Mouse (Mus musculus) layer of hippocampus, adult 6 months (tissue): Measurements from ENCODE around the gene Polr3c. TPM values are rescaled to one million over a fixed set of nuclear protein-coding genes. Genes with fewer than 3 reads are reported as not detected.

Experiments used
- long read RNA-seq, 2 experiments: library from polyadenylated mRNA; unstranded; transcript quantifications; one replicate each; pipeline ENCODE4 v2.0.0; 2019 to 2020
- polyA plus RNA-seq: library from polyadenylated mRNA; unstranded; fragments of <200 nt; fragmentation: Nextera tagmentation; gene quantifications from 2 replicates; pipeline ENCODE4 v1.2.3, GENCODE M21; 2021

Polr3c gene
- 18.7 and 19.0 TPM in 2 replicates for polyA plus RNA-seq
- long read RNA-seq, experiment 1, transcript Polr3c-201 (15 exons, 2,390 nt), result major isoform, 21 of 40 reads
- long read RNA-seq, experiment 1, partial matches to known transcripts, result 2 of 40 reads
- long read RNA-seq, experiment 1, other reads (novel, unspliced or antisense), result 15 of 40 reads
- long read RNA-seq, experiment 2, transcript Polr3c-201 (15 exons, 2,390 nt), result major isoform, 85 of 160 reads
- long read RNA-seq, experiment 2, transcript Polr3c-206 (15 exons, 2,406 nt), result minor isoform, 10 of 160 reads
- long read RNA-seq, experiment 2, partial matches to known transcripts, result 4 of 160 reads
- long read RNA-seq, experiment 2, other reads (novel, unspliced or antisense), result 61 of 160 reads

GRCm38 (mm10) chr3:96727343-96727827 is at the start of gene Polr3c, which contains the start of gene Rnf115:
Polr3c (minus strand) TSS chr3:96727628.
Rnf115 (plus strand) TSS chr3:96727664.

GRCm38 (mm10) chr3:96707903-96708683 is 19.3 kb downstream of the Polr3c start, which contains the start of gene Nudt17:
Nudt17 (minus strand) TSS chr3:96708562.

GRCm38 (mm10) chr3:96696198-96696765 is 31.1 kb downstream of the Polr3c start, which contains the start of gene Pias3:
Pias3 (plus strand) TSS chr3:96696384.

GRCm38 (mm10) chr3:96669727-96670468 is 57.5 kb downstream of the Polr3c start, which contains the start of gene Ankrd35:
Ankrd35 (plus strand) TSS chr3:96670131.

Other genes starting within 250 kb of the Polr3c start
- gene Hfe2, start 202.5 kb downstream of the Polr3c start, polyA plus RNA-seq, result 0.19 and 0.55 TPM in 2 replicates
- 5.2 and 6.2 TPM in 2 replicates for gene Txnip, start 169.7 kb downstream of the Polr3c start, polyA plus RNA-seq
- 0.30 and 0.41 TPM in 2 replicates for gene Gm16253, start 150.6 kb downstream of the Polr3c start, polyA plus RNA-seq
- gene Polr3gl, start 133.4 kb downstream of the Polr3c start, polyA plus RNA-seq, result 17.9 and 18.7 TPM in 2 replicates
- gene Ankrd34a, start 131.0 kb downstream of the Polr3c start, polyA plus RNA-seq, result 30.7 and 38.3 TPM in 2 replicates
- gene Lix1l, start 126.5 kb downstream of the Polr3c start, polyA plus RNA-seq, result 1.2 and 1.4 TPM in 2 replicates
- gene Rbm8a, start 97.7 kb downstream of the Polr3c start, polyA plus RNA-seq, result 22.5 and 30.1 TPM in 2 replicates
- gene Pex11b, start 92.3 kb downstream of the Polr3c start, polyA plus RNA-seq, result 106 and 113 TPM in 2 replicates
- gene Gm42957, start 92.2 kb downstream of the Polr3c start, polyA plus RNA-seq, result not detected in 2 replicates
- gene Itga10, start 82.0 kb downstream of the Polr3c start, polyA plus RNA-seq, result 0.06 and 0.10 TPM in 2 replicates
- gene Ankrd35, start 57.5 kb downstream of the Polr3c start, polyA plus RNA-seq, result 3.0 and 3.7 TPM in 2 replicates
- gene Pias3, start 31.2 kb downstream of the Polr3c start, polyA plus RNA-seq, result 11.7 and 11.8 TPM in 2 replicates
- 11.9 and 12.1 TPM in 2 replicates for gene Nudt17, start 19.1 kb downstream of the Polr3c start, polyA plus RNA-seq
- gene Rnf115, start within 50 bp of the Polr3c start, polyA plus RNA-seq, result 32.6 and 38.0 TPM in 2 replicates
- gene Pdzk1, start 101.7 kb upstream of the Polr3c start, polyA plus RNA-seq, result not detected in 2 replicates
- 0.09 and 0.10 TPM in 2 replicates for gene Cd160, start 101.7 kb upstream of the Polr3c start, polyA plus RNA-seq
- 0.04 and 0.11 TPM in 2 replicates for gene Gja5, start 177.1 kb upstream of the Polr3c start, polyA plus RNA-seq
- 14.6 and 17.5 TPM in 2 replicates for gene Gpr89, start 177.7 kb upstream of the Polr3c start, polyA plus RNA-seq
- gene Gja8, start 198.4 kb upstream of the Polr3c start, polyA plus RNA-seq, result 0.06 TPM in 1 of 2 replicates, not detected in the other